8 mouse cellular contexts compared by ENCODE assay signal in the genomic region with DNA sequence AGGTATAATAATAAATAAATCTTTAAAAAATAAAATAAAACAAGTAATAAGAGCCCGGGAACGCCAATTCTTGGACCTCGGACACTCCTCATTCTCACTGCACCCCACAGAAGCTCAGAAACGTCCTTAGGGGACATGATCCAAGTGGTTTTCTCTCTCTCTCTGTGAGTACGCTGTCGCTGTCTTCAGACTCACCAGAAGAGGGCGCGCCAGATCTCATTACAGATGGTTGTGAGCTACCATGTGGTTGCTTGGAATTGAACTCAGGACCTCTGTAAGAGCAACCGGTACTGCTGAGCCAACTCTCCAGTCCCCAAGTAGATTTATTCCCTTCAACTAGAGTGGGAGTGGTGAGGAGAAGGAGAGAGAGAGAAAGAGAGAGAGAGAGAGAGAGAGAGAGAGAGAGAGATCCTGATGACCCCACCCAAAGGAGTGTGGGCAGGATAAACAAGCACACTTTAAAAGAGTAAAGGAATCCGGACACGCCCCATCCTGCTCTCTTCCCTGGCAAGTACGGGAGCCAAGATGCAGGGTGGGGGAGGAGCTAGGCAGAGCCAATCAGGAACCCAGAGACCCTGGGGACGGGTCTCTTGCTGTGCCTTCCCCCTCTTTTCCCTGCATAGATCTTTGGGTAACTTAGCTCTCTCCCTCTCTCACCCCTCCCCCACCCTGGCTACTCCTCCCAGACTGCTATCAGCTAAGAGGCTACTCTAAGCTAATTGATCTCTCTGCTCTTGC. TPM values are rescaled to one million over a fixed set of nuclear protein-coding genes. Genes with fewer than 3 reads are reported as not detected.
A peak's percentile ranks its signal among the peaks of the same experiment; 100 is the strongest.
DNase-seq lines count a peak whose midpoint lies in the region; ATAC-seq and TF ChIP-seq lines count a peak whose summit lies in the region.

No protein-coding gene starts in this region.

- H3K9ac ChIP-seq in limb, embryonic 11.5 days (ENCODE audit: low read length), result no peak overlapping the region
- no peak overlapping the region for H3K9ac ChIP-seq in lung, postnatal 0 days (replicated peaks; ENCODE audit: low read depth)

- no peak overlapping the region for H3K4me2 ChIP-seq in limb, embryonic 11.5 days (ENCODE audit: low read depth, severe bottlenecking)
- no peak overlapping the region for H3K4me2 ChIP-seq in lung, postnatal 0 days (replicated peaks; ENCODE audit: low read depth, low read length)

- TF ChIP-seq EP300 in lung, postnatal 0 days (IDR thresholded peaks at IDR 0.05), result no peak

- no peaks in the 10 kb centered on the region for H3K4me1 ChIP-seq in limb, embryonic 11.5 days (ENCODE audit: control insufficient read depth, insufficient read depth, low read length)
- peaks cover 27% of the 10 kb centered on the region for H3K4me1 ChIP-seq in limb, embryonic 10.5 days
- no peaks in the 10 kb centered on the region for H3K4me1 ChIP-seq in lung, postnatal 0 days (ENCODE audit: insufficient read depth, low read depth, low read length)

- DNase-seq in limb, embryonic 11.5 days (ENCODE audit: low spot score), result peak; percentile 57
- DNase-seq in limb, embryonic 10.5 days (ENCODE audit: low spot score), result no peak
- no peak for DNase-seq in Patski (ENCODE audit: low read depth, low spot score)
- DNase-seq in embryo, embryonic 11 days, result peak; percentile 67
- DNase-seq in lung, postnatal 0 days (ENCODE audit: low spot score), result peak; percentile 34
- peak; percentile 82 for DNase-seq in thymus, postnatal 4 days
- DNase-seq in left cerebral cortex, adult 18-20 months (ENCODE audit: low spot score in 2 of 2), result no peak

- no peaks in the 10 kb centered on the region for H3K36me3 ChIP-seq in limb, embryonic 11.5 days (ENCODE audit: control insufficient read depth, insufficient read depth, low read length)
- H3K36me3 ChIP-seq in limb, embryonic 10.5 days, result no peaks in the 10 kb centered on the region
- H3K36me3 ChIP-seq in lung, postnatal 0 days (ENCODE audit: insufficient read depth, low read length), result no peaks in the 10 kb centered on the region

- CTCF ChIA-PET in Patski (lab: Charles Lee), result interaction anchor here (1.1 to 2.3 kb wide), 6 partner anchors 9 to 82 kb away, joined by 3 to 5 read pairs (median 3); a partner anchor contains a TSS

- no peaks in the 10 kb centered on the region for H3K27me3 ChIP-seq in limb, embryonic 11.5 days (ENCODE audit: control insufficient read depth, insufficient read depth, low read length)
- peaks cover 25% of the 10 kb centered on the region for H3K27me3 ChIP-seq in limb, embryonic 10.5 days (ENCODE audit: low read depth, poor library complexity, severe bottlenecking)
- H3K27me3 ChIP-seq in Patski, result no peaks in the 10 kb centered on the region
- no peaks in the 10 kb centered on the region; the same call in 1 of the 2 replicates for H3K27me3 ChIP-seq in lung, postnatal 0 days (replicated peaks; ENCODE audit: insufficient read depth, low read length)

- H3K27ac ChIP-seq in limb, embryonic 11.5 days (replicated peaks; ENCODE audit: low read depth, low read length), result no peak overlapping the region
- H3K27ac ChIP-seq in limb, embryonic 10.5 days, result no peak overlapping the region
- H3K27ac ChIP-seq in lung, postnatal 0 days (ENCODE audit: low read length), result no peak overlapping the region

- in situ Hi-C loops in Patski (cut with MboI; ENCODE audit: low pct_unique_long_range_greater_than_20kb), result no loop called here

- WGBS in limb, embryonic 11.5 days, result 16% methylated on average over 13 of the region's 13 CpGs
- 13% methylated on average over 13 of the region's 13 CpGs for WGBS in limb, embryonic 10.5 days
- 14% methylated on average over 13 of the region's 13 CpGs for WGBS in lung, postnatal 0 days

- no peaks in the 10 kb centered on the region for H3K9me3 ChIP-seq in limb, embryonic 11.5 days (ENCODE audit: control insufficient read depth, low read length)
- no peaks in the 10 kb centered on the region for H3K9me3 ChIP-seq in limb, embryonic 10.5 days (replicated peaks)
- no peaks in the 10 kb centered on the region for H3K9me3 ChIP-seq in lung, postnatal 0 days (ENCODE audit: low read length)

- no peak for ATAC-seq in limb, embryonic 11.5 days (ENCODE audit: insufficient number of reproducible peaks, low FRiP score, low TSS enrichment, low read depth)
- ATAC-seq in Patski, result no peak
- peak; percentile 35; the same call in 1 of the 2 replicates for ATAC-seq in lung, postnatal 0 days
- ATAC-seq in monocyte, adult 5-6 weeks (replicated peaks; ENCODE audit: insufficient number of reproducible peaks, low FRiP score, low TSS enrichment, poor library complexity, severe bottlenecking), result no peak

- no peak overlapping the region for H3K4me3 ChIP-seq in limb, embryonic 11.5 days (ENCODE audit: low read depth, low read length)
- no peak overlapping the region for H3K4me3 ChIP-seq in limb, embryonic 10.5 days
- H3K4me3 ChIP-seq in lung, postnatal 0 days (ENCODE audit: low read depth, low read length), result no peak overlapping the region

- POLR2A ChIA-PET in Patski (lab: Charles Lee), result no interaction called here

- TF ChIP-seq CTCF in Patski (IDR thresholded peaks at IDR 0.05), result peak; percentile 72
- peak; percentile 54 for TF ChIP-seq CTCF in lung, postnatal 0 days (IDR thresholded peaks at IDR 0.05)

RNA-seq across cellular contexts. Expression of a gene that starts 8.1 kb away (rescaled TPM):
- 0.57 and 0.64 TPM in 2 replicates for polyA plus RNA-seq in limb, embryonic 11.5 days (2014; fragmentation: Nextera tagmentation; extraction: Ambion mirVana)
- polyA plus RNA-seq in limb, embryonic 10.5 days (2016; fragmentation: Nextera tagmentation; extraction: Ambion mirVana), result 1.1 TPM in 2 replicates
- polyA plus RNA-seq in Patski (2021), result 7.6 TPM
- 1.3 TPM in 2 replicates for polyA plus RNA-seq in lung, postnatal 0 days (2015; fragmentation: Nextera tagmentation; extraction: Ambion mirVana)
- 10 to 100 TPM; 62.7 to 75.8 TPM for total RNA-seq in left cerebral cortex, adult 18-20 months (2021)
- not detected in 3 replicates for total RNA-seq in monocyte, adult 5-6 weeks (2017)

RNA-seq across cellular contexts. Expression of a gene that starts 23.7 kb away (rescaled TPM):
- polyA plus RNA-seq in limb, embryonic 11.5 days (2014; fragmentation: Nextera tagmentation; extraction: Ambion mirVana), result 80.6 and 83.8 TPM in 2 replicates
- polyA plus RNA-seq in limb, embryonic 10.5 days (2016; fragmentation: Nextera tagmentation; extraction: Ambion mirVana), result 84.0 and 85.8 TPM in 2 replicates
- polyA plus RNA-seq in Patski (2021), result 46.8 TPM
- polyA plus RNA-seq in lung, postnatal 0 days (2015; fragmentation: Nextera tagmentation; extraction: Ambion mirVana), result 19.7 and 20.4 TPM in 2 replicates
- 100 to 1,000 TPM; 149 to 156 TPM for total RNA-seq in left cerebral cortex, adult 18-20 months (2021)
- total RNA-seq in monocyte, adult 5-6 weeks (2017), result 24.4 to 29.5 TPM (median 24.5 TPM) in 3 replicates

RNA-seq across cellular contexts. Expression of a gene that starts 26.8 kb away (rescaled TPM):
- polyA plus RNA-seq in limb, embryonic 11.5 days (2014; fragmentation: Nextera tagmentation; extraction: Ambion mirVana), result 108 and 125 TPM in 2 replicates
- 128 and 138 TPM in 2 replicates for polyA plus RNA-seq in limb, embryonic 10.5 days (2016; fragmentation: Nextera tagmentation; extraction: Ambion mirVana)
- 74.3 TPM for polyA plus RNA-seq in Patski (2021)
- polyA plus RNA-seq in lung, postnatal 0 days (2015; fragmentation: Nextera tagmentation; extraction: Ambion mirVana), result 7.5 and 10.9 TPM in 2 replicates
- 10 to 100 TPM; 12.4 to 13.0 TPM for total RNA-seq in left cerebral cortex, adult 18-20 months (2021)
- 16.4 to 36.9 TPM (median 17.8 TPM) in 3 replicates for total RNA-seq in monocyte, adult 5-6 weeks (2017)

RNA-seq across cellular contexts. Expression of a gene that starts 27.1 kb away (rescaled TPM):
- polyA plus RNA-seq in limb, embryonic 11.5 days (2014; fragmentation: Nextera tagmentation; extraction: Ambion mirVana), result not detected in 2 replicates
- not detected in 2 replicates for polyA plus RNA-seq in limb, embryonic 10.5 days (2016; fragmentation: Nextera tagmentation; extraction: Ambion mirVana)
- polyA plus RNA-seq in Patski (2021), result not detected
- polyA plus RNA-seq in lung, postnatal 0 days (2015; fragmentation: Nextera tagmentation; extraction: Ambion mirVana), result 3.2 TPM in 1 of 2 replicates, not detected in the other
- 1 to 10 TPM; 2.6 to 6.1 TPM for total RNA-seq in left cerebral cortex, adult 18-20 months (2021)
- total RNA-seq in monocyte, adult 5-6 weeks (2017), result 11.3 TPM in 1 of 3 replicates, not detected in the others

RNA-seq across cellular contexts. Expression of a gene that starts 39.1 kb away (rescaled TPM):
- polyA plus RNA-seq in limb, embryonic 11.5 days (2014; fragmentation: Nextera tagmentation; extraction: Ambion mirVana), result 0.07 and 0.27 TPM in 2 replicates
- polyA plus RNA-seq in limb, embryonic 10.5 days (2016; fragmentation: Nextera tagmentation; extraction: Ambion mirVana), result 0.29 and 0.59 TPM in 2 replicates
- 2.9 TPM for polyA plus RNA-seq in Patski (2021)
- polyA plus RNA-seq in lung, postnatal 0 days (2015; fragmentation: Nextera tagmentation; extraction: Ambion mirVana), result 10.0 and 13.2 TPM in 2 replicates
- total RNA-seq in left cerebral cortex, adult 18-20 months (2021), result 10 to 100 TPM; 76.6 to 82.3 TPM
- total RNA-seq in monocyte, adult 5-6 weeks (2017), result 0.75 to 3.8 TPM in 2 of 3 replicates, not detected in the other

Comparison
In these comparisons a context has a peak if more than half of its experiments do, and no peak if none do; other contexts are left out.
1. DNase-seq: peak in limb, embryonic 11.5 days (single experiment), embryo, embryonic 11 days (single experiment), lung, postnatal 0 days (single experiment) and thymus, postnatal 4 days (single experiment); none in limb, embryonic 10.5 days (single experiment), Patski (single experiment) and left cerebral cortex, adult 18-20 months (0 of 2).